Mouse (Mus musculus) kidney, postnatal 14 days (tissue): ENCODE measurements around the gene Ywhah.

Experiments used
- DNase-seq: peaks from one replicate; pipeline ENCODE4 v3.0.0; 2022; ENCODE audit warnings: mixed read lengths

Gene Ywhah

DNA sequence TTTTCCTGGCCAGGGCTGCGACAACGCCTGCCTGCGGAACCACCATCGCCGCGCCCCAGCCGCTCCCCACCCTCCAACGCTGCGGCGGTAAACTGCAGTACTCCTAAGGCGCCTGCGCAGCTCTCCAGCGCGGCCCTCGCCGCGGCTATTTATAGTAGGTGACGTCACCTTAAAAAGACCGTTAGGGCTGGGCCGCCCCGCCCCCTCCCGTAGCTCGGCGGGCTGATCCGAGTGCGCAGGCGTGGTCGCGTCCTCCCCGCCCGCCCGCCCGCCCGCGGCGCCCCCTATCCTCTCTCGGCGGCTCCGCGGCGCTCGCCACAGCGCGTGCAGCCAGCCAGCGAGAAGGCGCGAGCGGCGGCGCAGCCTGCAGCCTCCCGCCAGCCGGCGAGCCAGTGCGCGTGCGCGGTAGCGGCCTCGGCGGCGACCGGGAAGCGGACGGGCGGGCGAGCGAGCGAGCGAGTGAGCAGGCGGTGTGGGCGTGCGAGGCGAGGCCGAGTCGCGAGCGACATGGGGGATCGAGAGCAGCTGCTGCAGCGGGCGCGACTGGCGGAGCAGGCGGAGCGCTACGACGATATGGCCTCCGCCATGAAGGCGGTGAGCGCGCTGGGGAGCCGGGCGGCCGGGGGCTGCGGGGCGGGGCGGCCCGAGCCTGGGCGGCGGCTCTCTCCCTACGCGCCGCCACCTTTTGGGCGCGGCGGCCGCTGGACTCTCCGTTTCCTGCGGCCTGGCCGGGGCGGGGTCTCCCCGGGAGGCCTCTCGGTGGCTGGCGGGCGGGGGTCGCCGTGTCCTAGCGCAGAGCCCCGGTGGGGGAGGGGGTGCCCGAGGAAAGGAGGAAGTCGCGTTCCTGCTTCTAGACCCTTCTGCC, at the start of gene Ywhah:
Ywhah (plus strand) TSS at position 256 of the 865 bp plus-strand sequence.
- DNase-seq, result peak; percentile 98

DNA sequence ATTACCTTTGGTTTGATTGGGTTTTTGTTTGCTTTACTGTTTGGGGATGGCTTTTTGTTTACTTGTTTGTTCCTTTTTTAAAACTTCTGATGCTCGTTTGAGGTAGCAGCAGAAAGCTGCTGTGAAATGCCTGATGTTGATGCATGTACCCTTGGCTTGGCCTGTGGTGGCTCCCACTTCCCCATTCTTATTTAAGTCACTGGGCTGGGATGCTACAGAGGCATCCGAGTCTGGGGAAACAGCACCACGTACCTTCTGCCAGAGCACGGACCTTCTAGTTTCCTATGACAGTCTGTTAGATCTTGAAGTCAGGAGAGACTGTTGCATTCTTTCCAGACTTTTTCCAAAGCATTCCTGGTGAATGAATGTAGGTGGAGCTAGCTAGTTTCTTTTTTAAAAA, 42.1 kb upstream of the Ywhah start:
- DNase-seq, result no peak

DNA sequence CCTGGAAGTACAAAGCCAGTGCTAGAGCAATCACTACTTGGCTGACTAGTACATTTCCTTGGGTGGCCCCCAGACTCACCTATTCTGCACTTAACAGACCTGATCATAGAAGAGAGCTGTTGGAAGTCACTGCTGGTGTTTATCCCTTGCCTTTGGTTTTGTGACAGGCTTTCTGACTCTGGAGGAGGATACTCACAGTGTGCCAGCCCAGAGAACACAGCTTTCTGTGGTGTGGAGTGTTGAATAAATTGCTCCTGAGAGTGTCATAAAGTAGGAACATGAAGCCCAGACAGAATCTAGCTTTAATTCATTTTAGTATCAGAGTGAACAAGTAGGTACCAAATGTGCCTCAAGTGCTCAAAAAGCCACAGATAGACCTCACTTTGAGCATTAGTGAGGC, 41.4 kb upstream of the Ywhah start:
- DNase-seq, result no peak

DNA sequence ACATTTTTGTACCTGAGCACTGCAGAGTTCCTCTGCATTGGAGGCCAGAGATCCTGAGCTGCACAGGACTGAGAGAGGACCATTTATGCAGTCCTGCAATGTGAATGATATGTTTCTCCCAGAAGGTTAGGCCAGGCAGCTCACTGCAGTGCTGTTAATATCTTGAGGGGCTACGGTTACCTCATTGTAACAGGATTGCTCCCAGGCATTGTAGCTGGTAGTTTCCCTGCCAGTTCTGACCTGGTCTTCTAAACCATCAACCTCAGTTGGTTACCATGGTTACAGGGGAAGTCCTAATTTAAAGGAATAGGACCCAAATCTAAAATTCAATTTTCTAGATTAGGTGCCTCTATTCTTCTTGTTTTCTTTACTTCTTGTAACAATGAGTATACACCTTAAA, 33.2 kb upstream of the Ywhah start:
- no peak for DNase-seq

DNA sequence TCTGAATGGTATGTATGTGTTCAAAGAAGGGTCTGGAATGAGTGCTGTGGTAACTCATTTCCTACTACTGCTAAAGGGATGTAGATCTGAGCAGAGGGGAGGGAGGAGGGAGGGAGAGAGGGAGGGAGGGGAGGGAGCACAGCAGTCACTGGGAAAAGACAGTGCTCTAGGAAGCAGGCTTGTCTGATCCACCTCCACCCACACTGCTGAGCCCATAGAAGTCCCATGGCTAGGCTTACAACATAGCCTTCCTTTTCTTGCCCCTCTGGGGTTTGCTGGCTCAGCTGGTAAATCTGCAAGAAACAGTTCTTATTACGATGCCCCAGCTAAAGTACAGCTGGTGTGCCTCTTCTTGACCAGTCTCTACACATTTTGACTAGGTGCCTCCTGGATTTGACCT, 30.7 kb upstream of the Ywhah start:
- DNase-seq, result no peak

DNA sequence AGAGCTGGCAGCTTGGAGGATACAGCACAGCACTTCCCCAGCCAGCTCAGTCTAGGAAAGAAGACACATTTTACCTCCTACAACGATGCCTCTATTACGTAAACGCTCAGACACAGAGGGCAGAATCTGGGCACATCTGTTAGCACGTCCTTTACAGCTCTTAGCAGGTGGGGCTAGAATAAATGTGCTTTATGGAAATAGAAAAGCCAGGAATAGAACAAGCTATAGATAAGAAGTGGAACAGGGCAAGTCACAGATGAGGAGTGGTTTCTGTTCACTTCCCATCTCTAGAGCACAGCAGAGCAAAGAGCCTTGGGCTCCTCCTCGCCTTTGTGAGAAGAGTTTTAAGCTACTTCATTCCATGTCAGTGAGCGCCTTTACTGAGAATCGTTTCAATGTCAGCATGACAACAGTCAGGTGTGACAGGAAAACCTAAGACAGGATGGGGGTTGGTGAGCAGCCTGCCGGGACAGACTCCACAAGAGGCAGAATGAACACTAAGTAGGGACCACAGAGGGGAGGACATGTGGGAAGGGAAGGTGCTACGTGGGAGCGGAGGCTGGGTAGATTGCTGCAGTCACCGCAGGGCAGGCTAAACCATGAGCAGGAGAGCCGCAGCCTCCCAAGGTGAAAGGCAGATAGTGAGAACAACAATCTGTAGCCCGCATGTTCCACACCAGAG, 28.5 kb upstream of the Ywhah start:
- no peak for DNase-seq

DNA sequence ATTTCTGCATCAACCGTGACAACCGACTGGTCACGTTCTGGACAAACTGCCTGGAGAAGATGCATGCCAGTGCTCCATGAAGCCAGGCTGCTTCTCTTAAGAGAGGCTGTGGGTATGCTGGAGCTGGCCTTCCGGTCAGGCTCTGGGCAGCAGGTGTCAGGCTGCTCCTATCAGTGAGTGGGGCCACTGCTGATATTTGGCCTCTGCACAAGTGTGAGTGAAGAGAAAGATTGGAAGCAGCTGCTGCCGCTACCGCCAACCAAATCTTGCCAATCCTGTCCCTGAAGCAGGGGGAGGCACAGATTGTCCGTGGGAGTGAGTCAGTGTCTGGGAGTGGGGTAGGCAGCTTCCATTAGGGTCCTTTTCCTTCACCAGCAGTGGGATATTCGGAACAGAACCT, 27.5 kb upstream of the Ywhah start:
- DNase-seq, result peak; percentile 31

DNA sequence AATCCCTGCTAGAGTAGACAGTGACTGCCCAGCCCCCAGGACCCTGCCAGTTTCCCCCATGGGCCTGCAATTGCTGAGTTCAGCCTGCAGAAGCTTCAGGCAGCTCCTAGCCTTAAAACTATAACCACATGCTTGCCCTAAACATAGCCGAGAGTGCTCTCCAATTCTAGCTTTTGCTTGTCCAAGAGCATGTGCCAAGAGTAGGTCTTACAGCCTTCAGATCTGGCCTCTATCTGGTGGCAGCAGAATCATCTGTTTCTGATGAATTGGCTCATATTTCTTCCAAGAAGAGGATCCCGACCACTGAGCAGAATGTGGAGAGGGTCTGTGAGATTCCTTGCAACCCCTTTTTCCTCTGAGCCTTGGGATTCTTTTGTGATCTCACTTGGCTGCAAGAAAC, 24.1 kb upstream of the Ywhah start:
- no peak for DNase-seq

DNA sequence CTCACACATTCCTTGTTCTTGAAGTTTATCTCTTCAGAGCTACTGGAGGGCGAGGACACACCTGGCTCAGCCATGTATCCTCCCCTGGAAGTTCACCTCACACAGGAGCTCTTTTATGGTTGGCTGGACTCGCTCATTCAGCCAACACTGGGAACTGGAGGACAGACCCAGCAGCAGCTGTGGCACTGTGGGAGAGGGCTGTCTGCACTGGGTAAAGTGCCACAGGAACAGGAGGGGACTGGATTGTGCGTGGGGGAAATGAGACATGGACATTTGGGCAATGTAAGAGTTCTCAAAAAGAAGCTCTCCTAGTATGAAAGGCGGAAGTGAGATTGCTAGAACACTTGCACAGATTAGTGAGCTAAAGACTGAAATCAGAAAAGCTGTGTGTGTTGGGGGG, 22.9 kb upstream of the Ywhah start:
- DNase-seq, result no peak

DNA sequence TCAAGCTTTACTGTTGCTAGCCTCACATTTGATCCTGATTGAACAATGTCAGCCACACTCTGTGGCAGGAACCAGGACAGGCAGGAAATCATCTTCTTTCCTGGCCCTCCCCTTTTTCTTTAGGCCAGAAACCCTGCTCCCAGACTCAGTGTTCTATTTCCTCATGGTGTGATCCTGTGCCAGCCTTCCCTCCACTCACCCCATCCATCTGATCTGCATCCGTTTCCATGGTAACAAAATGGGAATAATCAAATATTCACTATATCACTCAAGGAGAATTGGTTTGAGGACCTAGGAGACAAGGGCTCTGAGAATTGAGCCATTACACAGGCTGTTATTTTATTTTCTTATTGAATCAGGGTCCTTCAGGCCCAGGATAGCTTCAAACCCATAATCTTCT, 22.1 kb upstream of the Ywhah start:
- DNase-seq, result no peak

DNA sequence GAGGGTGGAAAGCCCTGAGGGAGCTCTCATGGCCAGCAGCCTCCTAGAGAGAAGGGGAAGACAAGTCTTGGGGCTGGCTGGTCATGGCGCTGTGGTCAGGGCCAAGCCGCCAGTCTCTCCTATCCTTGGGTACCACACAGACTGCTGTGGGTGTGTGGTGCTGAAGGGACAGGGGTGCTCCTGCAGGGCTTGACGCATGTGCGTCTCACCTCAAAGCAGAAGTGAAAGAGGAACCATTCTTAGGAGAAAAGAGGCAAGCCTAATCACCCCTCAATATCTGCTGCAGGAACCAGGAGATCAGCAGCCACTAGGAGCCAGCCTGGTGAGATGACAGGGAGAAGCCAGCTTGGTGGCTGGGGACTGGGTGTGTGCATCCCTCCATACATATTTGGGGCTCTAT, 20.9 kb upstream of the Ywhah start:
- DNase-seq, result no peak

DNA sequence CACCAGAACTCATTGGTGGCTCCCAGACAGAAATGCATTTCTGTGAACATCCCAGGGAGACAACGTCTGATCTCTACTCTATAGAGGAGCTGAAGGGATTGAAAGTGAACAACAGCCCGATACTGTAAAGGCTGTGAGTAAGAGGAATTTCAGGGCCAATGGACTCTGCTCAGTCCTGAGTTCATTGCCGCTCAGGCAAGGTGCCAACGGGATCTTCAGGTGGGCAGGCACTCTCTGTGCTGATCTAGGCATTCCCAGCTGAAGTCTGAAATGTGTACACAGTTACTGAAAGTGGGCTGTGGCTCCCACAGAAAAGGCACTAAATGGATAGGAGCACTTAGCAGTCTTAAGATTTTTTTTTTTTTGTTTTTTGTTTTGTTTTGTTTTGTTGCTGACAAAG, 19.8 kb upstream of the Ywhah start:
- DNase-seq, result peak; percentile 78

DNA sequence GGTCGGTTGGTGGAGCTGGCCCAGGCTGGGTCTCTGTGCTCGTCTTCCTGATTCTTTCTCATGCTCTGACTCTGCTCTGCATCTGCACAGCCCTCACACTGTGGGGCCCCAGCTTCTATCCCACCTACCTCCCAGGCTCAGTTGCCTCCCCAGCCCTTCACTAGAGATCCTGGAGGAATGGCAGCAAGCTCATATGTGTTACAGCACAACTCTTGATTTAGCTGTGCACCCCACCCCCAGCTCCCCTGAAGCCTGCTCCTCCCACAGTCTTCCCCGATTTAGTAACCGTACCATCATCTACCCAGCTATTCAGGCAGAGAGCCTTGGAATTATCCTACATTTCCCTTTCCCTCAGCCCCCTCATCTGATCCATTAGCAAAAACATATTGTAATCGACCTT, 17.5 kb upstream of the Ywhah start:
- DNase-seq, result no peak

DNA sequence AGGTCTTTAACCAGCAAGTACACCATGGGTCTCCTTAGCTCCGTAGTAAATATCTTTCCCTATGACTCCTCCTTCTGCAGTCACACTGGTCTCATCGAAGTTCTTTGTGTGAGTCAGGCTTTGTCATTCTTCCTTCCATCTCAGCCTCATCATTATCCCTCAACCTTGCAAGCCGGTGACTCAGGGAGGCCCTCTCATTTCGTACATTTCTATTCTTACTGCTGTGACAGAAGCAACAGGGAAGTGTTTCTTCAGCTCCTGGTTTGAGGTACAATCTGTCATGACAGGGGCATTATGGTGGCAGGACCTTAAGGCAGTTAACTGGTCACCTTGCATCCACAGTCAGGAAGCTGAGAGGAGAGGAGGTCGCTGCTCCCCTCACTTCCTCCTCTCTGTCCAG, 15.8 kb upstream of the Ywhah start:
- DNase-seq, result no peak

DNA sequence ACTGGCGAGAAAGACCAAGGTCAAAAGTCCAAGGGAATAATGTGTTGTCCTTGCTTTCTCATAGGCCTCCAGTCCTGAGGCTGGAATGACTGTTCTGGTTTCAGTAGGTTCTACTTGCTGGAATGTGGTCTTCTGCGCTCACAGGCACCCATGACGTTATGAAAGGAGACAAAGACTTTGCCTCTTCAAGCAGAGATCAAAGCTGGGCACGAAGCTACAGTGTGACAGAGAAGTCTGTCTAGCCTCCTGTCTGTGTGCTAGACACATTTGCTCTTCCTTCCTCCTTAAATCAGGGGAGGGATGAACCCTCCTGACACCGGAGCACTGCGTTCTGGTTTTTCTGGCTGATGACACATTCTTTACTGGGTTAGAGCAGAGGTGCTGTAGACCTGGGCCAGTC, 15.1 kb upstream of the Ywhah start:
- DNase-seq, result peak; percentile 38

DNA sequence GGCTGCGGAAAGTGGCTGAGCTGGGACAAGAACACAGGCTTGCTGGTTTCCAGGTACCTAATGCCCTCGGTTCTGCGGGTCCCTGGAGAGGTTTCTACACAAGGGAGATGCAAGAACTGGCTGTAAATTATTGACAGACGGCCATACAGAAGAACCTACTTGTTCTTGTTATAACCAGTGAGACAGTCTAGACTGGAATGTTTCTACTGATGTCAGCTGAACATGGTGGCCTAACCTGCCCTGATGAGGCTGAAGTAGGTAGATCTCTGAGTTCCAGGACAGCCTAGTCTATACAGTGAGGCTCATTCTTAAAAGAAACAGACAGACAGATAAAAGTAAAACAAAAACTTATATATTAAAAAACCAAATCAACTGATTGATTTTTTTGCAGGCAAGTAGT, 14.5 kb upstream of the Ywhah start:
- peak; percentile 43 for DNase-seq

DNA sequence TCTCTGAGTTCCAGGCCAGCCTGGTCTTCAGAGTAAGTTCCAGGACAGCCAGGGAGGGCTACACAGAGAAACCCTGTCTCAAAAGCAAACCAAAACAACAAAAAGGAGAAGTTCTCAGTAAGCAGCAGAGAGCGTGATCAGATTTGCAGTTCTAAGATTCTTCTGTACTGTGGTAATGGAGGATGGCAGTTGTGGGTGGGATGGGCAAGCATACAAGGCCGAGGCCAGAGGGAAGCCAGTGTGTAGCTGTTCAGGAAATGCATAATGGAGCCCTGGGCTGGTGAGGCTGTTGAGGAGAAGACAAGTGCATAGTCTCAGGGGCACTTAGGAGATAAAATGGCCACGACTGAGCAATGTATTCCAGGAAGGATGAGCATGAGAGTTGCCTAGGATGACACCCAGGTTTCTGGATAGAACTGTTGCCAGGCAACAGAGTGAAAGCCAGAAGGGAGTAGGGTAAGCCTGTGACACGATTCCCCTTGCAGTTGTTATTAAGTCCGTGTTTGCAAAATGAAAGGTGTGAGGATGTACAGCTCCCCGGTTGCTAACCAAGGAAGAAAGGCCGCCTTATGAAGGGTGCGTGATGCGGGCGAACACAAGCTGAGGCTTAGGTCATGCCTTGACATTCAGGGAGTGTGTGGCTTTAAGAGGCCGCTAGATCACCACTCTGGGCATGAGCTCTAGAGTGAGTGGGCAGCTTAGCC, 13.0 kb upstream of the Ywhah start:
- DNase-seq, result no peak

DNA sequence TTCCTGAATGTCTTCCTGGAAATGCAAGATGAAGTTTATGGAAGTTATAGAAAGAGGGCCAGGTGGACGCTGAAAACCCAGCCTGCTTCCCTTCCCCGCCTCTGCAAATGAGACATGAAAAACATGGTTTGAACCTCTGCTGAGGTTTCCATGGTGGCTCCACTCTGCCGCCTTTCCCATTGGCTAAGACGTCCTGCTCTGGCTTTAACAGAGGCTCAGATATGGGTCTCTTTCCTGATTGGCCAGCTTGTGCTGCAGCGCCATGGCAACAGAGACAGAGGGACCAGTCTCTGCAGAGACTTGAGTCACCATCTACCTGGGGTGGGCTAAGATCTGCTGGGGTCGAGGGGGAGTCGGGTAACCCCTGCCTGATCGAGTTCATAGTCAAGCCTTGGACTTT, 11.9 kb upstream of the Ywhah start:
- DNase-seq, result no peak

DNA sequence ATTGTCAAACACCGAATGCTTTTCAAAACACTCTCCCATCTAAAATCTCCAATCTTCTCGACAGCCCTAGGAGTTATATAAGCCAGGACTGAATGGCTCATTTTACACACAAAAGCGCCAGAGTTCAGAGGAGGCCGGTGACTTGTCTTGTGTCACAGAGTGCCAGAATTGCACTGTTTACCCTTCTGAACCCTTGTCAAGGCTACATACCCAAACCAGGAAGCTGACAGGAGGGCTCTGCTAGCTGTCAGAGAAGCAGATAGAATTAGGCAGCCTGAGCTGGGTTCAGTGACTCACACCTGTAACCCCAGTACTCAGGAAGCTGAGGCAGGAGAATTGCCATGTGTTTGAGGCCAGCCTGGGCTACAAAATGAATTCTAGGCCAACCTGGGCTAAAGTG, 11.2 kb upstream of the Ywhah start:
- no peak for DNase-seq

DNA sequence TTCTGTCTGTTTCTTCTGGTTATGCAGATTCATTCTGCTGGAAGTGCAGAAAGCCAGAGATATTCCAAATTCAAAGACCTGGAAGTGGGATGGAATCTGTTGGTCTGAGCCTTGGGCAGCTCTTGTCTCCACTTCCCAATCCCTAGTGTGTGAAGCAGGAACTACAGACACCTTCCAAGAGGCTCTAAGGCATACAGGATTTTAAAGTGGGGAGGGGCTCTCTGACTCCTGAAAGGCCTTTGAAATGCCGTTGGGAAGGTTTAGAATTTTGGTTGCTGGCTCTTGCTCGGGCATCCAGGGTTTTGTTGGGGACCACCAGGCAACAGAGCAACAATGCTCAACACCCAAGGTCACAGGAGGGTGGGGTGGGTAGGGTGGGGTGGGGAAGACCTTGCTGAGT, 9.3 kb upstream of the Ywhah start:
- DNase-seq, result no peak

DNA sequence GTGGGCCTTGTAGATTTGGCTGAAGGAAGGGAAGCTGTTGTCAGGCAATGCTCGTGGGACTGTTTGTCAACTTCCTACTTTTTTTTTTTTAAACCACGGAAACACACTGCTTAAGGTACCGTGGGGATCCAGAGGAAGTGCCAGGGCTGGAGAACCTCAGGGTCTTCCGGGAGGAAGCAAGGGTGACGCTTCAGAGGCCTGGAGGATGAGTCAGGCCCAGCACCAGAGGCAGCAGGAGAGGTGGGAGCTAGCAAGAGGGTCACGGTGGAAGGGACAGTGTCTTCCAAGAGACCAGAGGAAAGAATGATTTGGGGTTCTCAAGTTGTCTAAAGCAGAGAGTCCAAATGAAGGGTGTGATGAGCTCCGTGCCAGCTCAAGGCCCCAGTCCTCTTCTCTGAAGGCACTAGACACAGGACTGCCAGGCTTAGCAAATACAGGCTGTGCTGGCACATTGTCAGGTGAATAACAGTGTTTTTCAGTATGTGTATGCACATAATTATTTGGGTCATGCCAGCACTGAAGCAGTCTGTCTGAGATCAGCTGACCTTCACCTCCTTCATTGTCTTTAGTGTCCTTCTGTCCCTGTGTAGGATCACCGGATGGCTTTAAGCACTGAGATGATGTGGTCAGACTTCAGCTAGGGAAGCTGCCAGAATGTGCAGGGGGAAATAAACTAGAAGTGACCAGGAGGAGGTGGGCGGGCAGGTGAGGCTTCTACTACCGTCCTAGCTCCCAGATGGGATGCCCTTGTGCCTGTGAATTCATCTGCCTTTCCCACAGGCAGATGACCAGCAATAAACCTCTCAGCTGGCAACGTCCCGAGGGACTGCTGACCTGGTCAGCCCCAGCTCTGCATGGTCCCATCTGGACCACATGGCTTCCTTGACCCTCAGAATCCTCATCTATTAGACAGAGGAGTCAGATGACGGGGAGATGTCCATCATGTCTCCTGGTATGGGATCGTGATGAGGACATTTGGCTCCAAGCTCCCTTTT, 8.5 kb upstream of the Ywhah start:
- DNase-seq, result peak; percentile 49
